Mouse (Mus musculus) heart, postnatal 10 days (tissue): ENCODE measurements at regions not wholly inside any gene's neighbourhood (a gene's known extent, or its start where the extent isn't known, plus 50 kb on each side); places are given as distances from the start of the nearest gene placed in this dataset.
A peak's percentile ranks its signal among the peaks of the same experiment; 100 is the strongest.

Source experiments
- DNase-seq, 2 experiments: peaks; one replicate each; pipeline ENCODE4 v3.0.0; 2021
- intact Hi-C: fragments of 180-260 bp; cut with DNase I; formaldehyde crosslinking; loops from one replicate; pipeline ENCODE4 v1.15.1; 2025

DNA sequence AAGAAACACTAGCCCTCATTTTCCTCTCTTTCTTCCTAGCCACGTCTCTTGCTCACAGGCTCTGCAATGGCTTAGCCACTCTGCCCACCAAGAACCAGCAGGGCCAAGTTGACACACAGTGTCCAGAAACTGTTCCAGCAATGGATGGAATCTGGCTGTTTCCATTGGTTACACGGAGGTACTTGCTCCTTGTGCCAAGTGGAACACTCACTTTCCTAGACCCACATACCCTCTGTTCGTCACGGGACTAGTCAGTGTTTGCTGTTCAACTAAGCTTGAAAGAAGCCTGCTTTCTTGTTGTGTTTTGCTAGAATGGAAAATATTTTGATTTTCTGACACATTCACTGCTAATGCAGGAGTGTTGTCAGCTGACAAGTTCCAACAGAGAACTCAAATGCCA lies 575.7 kb upstream of the Gulo start:
- no peak for DNase-seq
- intact Hi-C loops = no loop called here

DNA sequence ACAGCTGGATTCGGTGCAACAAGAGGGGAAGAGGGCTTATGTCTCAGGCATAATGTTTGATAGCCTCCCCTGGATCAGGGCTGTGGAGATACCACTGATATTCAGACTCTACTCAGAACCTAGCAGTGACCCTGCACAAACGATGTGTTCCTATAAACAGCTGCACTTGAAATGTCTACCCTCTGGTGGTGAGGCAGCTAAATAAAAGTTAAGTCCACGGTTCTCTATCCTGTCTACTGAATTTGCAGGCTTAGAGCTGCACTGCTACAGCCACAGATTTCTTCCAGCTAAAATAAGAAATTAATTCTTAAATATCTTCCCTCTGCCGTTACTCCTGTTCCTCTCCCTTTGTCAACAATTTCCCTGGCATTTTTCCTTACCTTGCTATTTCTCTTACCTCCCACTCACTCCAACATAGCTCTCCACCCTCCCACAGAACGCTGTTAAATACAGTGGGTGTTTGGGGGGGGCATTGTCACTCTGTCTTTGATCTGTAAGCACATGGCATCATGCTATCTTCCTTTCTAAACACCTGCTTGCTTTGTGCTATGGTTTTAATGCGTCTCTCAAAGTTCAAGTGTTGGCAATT lies 571.0 kb upstream of the Gulo start:
- DNase-seq = no peak
- intact Hi-C loops = no loop called here

DNA sequence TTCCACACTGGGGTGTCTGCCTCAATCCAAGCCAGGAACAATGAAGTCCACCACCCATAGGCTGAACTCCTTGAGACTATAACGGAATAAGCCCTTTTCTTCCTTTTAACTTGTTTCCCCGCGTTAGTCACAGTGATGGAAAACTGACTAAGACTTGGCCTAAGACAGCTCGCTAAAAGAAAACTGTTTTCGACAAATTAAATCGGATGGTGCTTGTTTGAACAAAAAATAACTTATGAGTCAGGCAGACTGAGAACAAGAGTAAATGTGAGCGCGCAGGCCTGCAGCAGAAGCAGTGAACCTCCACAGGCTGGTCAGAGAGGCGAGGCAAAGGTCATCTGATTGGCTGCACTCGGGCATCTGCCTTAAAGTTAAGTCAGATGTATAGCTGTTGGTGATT lies 557.6 kb upstream of the Gulo start:
- intact Hi-C loops = no loop called here
- DNase-seq = no peak

DNA sequence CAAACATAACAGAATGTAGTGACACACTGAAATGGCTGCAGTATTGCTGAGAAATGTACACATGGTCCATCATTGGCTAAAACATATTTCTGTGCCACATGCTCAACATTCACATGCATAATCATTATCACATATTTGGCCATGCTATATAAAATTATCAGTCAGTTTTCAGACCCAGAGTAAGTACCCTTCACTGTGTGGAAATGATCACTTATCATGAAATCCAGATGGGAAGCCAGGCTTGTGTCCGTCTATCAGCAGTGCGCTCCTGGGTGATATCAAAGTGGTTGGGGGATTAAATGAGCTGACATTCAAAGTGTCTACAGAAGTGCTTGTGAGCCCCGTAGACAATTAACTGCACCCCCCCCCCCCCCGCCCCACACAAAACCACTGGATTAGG lies 553.7 kb upstream of the Gulo start:
- no peak for DNase-seq
- intact Hi-C loops = no loop called here

DNA sequence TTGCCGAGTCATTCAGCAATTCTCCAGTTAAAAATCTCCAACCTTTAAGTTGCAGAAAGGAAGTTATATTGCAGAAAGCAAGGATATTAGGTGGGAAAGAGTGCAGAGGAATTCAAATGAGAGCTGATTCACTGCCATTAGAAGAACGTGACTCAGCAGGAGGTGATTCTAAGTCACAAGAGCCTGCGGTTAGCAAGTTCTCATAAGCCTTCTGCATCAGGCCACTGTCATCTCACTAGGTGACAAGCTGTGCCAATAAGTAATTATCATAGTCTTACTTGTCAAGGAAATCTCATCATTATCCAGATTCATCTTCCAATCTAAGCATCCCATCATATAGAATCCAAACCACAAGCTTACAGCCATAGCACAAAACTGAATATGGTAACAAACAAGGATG lies 552.7 kb upstream of the Gulo start:
- intact Hi-C loops = no loop called here
- no peak for DNase-seq

DNA sequence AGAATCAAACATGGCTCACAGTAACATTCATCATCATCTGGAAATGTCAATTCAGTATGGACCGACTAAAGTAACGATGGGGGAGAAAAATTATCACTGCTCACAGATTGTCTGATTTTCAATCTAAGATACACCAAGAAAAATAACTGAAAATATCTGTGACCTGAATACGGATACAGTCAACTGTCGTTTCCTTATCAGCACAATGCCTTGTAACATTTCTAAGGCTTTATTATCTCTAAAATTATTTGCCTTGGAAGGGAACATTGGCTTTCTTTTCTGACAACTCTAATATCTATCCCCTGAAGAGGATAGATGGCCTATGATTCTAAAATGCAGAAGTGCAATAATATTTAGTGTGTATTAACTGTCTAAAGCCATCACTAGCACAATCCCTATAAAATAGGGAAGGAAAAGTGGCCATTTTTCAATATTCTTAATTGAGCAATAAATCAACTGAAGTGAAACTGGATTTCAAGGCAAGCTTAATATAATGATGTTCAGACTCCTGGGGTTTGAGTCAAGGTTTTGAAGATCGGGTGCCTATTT lies 552.1 kb upstream of the Gulo start:
- no peak for DNase-seq
- intact Hi-C loops = no loop called here

DNA sequence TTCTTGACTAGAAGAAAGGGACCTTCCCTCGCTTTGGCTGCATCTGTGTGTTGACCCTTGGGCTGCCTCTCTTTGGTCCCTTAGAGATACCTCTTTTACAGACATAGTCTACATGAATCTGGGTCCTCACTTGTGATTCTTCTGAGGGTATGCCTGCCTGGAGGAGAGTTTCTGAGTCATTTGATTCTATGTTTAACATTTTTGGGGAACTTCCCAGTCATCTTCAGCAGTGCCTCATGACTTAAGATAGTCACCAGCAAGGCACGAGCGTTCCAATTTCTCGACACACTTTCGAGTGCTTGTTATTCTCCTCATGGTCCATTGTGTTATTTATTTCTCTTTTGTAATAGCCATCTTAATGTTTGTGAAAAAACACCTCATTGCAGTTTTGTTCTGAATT lies 549.4 kb upstream of the Gulo start:
- DNase-seq = peak in 1 of 2 experiments; percentile 6
- intact Hi-C loops = no loop called here

DNA sequence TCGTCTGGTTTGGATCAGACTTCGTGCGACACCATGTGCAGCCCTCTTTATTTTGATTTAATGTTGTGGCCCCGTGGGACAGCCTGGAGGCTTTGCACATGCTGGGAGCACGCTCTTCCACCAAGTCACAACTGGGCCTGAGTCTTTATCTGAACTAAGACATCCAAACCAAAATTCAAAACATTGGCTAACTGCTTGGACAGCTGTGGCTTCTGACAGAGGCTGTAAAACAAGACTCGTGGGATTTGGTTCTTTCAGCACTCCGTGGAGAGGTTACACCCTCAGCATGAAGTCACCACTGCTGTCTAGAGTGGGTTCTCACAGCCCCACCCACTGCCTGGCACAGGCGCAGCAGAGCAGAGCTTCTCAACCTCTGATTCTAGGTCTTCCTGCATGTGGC lies 548.6 kb upstream of the Gulo start:
- intact Hi-C loops = no loop called here
- DNase-seq = peak; percentile 76 to 80

DNA sequence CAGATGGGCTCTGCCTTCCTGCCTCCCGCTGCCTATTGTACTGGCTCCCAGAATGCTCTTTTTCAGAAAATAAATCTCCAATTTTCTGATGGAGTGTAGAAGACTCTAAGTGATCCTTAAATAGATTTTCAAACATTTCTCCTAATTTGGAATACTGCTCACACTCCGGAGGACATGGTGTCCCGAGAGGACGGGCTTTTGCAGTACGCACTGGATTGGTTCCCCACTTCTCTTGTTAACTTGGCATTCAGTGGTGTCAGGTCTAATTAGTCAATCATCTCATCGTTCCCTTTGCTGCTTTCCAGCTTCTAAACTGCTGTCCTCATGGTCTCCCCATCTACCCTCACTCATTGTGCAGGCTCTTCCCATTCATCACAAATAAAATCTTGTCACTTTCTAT lies 529.5 kb upstream of the Gulo start:
- DNase-seq = no peak
- intact Hi-C loops = no loop called here

DNA sequence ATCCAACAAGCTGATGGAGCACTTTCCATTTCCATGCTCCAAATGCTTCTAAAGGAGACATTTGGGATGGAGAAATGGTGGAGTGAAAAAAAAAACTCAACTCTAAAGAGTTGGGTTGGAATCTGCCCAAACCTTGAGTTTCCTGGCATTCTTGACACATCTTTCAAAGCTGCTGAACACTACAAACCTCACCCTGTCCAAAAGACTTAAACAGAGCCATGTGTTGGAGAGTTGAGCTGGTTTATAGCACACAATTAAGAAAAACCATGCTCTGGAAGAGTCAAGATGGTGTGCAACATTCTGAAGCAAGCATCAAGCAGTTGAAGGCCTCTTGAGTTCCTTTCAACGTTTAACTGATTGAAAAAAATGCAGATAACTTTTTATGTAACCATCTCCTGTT lies 525.7 kb upstream of the Gulo start:
- no peak for DNase-seq
- intact Hi-C loops = no loop called here

DNA sequence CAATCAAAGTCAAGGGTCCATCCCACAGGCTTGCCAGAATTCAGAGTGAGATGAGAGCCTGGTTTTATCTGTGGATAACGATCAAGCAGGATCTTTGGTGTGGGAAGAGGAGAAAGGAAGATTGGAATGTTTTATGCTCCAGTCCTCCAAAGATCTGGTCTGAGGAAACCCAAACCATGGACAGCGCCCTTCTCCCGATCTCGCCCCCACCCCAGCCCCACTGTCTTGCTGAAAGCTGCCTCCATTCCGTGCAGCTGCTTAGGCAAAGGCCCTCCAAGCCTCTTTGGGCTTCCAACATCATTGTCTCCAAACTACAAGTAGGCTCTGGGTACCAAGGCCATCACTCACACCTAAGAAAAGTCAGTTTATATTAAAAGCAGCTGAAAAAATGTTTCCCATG lies 519.1 kb upstream of the Gulo start:
- intact Hi-C loops = no loop called here
- peak in 1 of 2 experiments; percentile 6 for DNase-seq

DNA sequence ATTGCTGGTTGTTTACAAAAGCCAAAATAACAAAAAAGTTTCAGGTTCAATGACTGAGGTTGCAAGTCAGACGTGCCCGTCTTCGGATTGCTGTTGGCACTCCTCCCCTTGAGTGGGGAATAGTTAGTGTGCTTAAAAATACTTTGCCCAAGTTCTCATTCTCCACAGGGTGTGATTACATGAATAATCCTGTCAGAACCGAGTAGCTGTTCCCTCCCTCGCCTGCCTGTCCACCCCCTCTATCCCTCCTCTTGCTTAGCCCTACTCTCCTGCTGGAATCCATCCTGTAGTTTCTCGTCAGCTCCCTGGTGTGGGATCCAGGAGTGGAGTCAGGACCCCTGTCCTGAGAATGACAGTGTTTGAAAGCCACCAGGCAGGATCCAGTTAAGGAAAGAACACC lies 518.1 kb upstream of the Gulo start:
- intact Hi-C loops = no loop called here
- no peak for DNase-seq

DNA sequence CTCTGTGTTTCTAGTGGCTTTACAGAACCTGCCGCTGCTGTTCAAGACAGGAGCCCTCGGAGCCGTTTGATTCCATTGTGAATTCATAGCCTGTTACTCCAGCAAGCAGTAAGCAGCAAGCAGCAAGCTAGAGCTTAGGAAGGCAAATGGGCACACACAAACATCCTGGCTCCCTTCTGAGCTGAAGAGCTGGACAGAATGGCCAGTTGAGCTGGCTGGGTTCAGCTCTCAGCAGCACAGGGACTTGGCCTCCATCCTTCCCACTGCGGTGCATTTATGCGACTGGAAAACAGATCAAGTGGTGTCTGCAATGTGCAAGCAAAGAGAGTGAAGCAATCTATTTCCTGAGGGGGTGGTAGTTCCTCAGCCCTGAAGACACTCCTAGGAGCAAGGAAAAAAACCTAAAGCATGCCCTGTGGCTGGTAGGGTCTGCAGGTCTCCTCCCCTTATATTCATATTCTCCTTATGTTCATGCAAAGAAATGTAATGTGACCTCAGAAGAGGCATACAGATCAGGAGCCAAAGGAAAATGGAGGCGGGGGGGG lies 513.9 kb upstream of the Gulo start:
- intact Hi-C loops = no loop called here
- no peak for DNase-seq

DNA sequence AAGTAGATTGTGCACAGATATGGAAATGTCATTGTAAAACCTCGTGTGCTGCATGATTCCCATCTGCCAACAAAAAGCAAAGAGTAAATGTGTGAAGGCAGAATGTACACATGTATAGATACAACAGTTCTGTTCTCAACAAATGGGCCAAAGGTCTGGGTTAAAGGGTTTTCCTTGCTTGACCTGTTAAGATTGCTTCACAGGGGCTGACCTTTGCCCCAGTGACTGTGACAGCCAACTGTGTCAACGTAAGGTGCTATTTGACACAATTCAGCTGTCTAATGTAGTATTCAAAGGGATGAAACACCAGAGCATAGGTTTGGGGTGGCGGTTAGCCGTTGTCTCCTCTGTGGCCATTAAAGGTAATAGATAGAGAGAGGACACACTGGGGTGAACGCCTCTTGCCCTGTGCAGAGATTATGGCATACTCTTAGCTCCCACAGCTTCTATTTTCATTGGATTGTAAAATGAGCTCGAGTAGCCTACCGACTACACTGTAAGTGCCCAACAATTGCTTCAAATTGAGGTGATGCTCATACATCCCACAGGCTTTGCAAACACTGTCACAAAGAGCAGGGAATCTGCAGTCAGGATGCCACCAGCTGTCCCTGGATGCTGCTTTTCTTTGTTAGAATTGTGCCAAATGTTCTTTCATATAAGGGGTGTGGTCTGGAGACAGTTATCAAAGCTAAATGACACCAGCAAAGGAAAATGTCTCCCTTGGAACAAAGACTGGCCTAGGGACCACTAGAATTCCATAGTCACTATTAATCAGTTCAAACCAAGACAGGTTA lies 513.0 kb upstream of the Gulo start:
- no peak for DNase-seq
- intact Hi-C loops = no loop called here

DNA sequence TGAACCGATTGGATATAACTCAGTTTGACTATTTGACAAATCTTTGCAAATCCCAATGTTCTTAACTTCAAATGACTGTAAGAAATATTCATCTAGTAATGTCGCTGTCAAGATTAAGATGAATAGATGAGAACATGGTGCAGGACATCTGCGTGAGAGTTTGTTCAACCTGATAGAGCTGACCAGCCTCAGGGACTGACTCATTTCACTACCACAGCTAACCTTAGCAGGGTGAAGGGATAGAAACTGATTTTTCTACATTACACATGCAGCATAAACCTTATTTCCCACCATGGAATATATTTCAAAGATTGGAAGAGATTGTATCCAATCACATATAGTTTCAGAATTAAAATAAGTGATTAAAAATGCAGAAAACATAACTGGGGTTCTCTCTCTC lies 507.8 kb upstream of the Gulo start:
- intact Hi-C loops = no loop called here

DNA sequence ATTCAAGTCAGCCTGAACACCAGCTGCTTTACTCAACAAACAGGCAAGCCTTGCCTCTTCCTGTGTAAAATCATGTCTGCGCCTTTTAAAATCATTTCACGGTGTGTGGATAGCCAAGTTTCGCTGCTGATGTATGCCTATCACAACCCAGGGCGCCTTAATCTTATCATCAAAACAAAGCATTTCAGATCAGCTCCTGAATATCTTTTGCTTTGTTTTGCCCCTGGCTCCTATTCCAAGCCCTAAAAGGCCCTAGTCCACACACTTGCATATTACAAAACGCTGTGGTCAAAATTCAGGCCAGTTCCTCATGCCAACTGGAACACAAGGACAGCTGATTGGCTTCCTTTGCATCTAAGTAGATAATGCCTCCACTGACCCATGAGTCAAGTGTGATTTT lies 501.7 kb upstream of the Gulo start:
- intact Hi-C loops = no loop called here
- no peak for DNase-seq

More for the DNA sequence above, 507.8 kb upstream of the Gulo start:
- no peak for DNase-seq

DNA sequence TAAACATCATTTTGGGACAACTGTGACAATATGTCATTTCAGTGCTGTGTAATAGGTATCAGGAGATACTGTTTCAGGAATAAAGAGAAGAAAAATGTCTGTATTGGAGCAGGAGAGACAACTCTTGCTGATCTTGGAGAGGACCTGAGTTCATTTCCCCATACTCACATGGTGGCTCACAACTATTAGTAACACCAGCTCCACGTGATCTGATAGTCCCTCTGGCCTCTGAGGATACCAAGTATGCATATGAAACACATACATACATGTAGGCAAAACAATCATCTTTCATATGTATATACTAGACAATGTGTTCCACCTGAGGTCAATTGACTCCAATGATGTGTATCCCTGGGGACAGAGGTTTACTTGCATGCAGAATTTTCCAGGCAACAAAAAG lies 501.2 kb upstream of the Gulo start:
- intact Hi-C loops = no loop called here
- no peak for DNase-seq

DNA sequence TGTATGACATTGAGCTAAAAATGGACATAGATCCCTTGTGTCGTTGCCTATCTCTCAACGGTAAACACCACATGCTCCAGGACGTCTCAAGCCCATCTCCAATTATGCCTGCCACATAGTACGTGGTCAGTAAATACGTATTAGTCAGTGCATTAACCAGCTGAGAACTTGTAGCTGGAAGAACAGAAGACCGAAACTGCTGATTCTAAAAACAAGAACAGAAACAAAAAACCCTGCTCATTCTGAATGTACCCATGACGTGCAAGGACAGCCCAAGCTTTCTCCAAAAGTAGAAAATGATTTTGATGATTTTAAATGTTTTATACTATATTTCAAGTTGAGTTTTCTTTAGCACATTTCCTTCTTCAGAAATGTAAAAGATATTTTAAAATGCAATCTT lies 500.7 kb upstream of the Gulo start:
- intact Hi-C loops = no loop called here
- DNase-seq = no peak

DNA sequence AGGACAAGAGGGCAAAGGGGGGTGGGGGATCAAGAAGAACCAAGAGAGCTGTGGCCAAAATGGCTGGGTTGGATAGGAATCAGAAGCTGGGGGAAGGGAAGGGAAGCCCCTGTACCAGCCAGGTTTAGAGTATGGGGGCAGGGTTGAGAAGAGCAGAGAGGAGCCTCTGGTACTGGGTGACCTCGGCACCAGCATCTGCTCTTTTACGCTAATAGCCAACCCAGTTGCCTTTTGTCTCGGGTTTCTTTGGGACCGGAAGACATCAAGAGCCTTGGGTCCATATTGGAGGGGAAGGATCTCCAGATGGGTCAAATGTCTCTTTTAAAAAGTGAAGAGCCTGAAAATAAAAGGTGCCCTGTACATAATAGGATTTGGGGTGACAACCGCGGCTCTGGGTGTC lies 493.0 kb upstream of the Gulo start:
- DNase-seq = no peak
- intact Hi-C loops = no loop called here

DNA sequence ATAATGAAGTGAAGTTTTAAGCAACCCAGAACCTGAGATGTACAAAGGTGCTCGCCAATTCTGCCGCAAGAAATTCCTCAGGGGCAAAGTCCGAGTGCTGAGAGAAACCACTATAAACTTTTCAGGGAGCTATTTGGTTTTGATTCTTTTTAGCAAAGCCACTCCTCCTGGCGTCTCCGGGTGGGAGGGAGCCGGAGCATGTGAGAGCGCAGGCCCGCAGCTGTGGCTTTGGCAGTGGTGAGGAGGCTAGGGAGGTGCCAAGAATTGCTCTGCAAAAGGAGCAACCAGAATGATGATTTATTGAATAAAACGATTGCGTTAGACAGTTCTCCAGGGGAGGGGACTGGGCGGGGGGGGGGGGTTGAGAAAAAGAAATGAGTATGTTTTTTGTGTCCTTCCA lies 490.9 kb upstream of the Gulo start:
- DNase-seq = peak; percentile 79 to 81
- intact Hi-C loops = no loop called here

DNA sequence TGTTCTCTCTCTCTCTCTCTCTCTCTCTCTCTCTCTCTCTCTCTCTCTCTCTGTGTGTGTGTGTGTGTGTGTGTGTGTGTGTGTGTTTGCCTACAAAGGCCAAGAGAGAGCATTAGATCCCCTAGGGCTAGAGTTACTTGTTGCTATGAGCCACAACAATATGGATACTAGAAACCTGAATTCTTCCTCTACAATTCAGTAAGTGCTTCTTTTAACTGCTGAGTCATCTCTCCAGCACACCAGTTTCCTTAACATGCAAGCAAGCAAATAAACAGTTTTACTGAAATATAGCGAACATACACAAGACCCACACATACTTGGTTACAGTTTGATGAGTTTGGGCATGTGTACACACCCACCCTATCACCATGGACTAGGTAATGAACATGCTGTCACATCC lies 486.1 kb upstream of the Gulo start:
- no peak for DNase-seq
- intact Hi-C loops = no loop called here

DNA sequence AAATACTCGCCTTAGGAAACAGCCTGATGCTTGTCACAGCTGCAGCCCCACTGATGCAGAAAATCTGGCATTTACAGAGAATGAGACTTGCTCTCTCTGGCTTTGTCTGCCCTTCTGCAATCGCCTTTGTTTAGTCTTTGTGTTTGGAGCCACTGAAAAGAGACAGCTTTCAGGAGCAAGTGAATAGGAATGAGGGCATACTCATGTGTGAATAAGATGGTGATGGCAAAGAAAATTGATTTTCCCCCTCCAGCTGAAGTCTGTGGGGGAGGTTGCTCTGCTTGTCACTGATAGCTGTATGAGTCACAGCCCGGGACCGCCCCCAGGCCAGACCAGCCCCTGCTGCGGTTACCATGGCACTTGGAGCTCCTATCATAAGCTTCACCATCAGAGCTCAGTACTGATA lies 485.5 kb upstream of the Gulo start:
- intact Hi-C loops = no loop called here
- DNase-seq = peak; percentile 43 to 62
